Mouse (Mus musculus) lung, adult 2 months (tissue): ENCODE measurements around the gene Ccdc6.

Experiments
- CTCF ChIP-seq: fragments of 200-500 bp; IDR thresholded peaks from 2 replicates; pipeline ENCODE4 v1.5.1; 2011; ENCODE audit warnings: mild to moderate bottlenecking, low read length, control low read depth; ENCODE audit not compliant: insufficient read depth
- POLR2A ChIP-seq: fragments of 200-500 bp; IDR thresholded peaks from 2 replicates; pipeline ENCODE4 v1.6.1; 2011; ENCODE audit warnings: low read depth, mild to moderate bottlenecking, control low read depth, low read length, borderline replicate concordance; ENCODE audit errors: extremely low read depth

- TF ChIP-seq CTCF (no peak), POLR2A (no peak)
These were observed 27.6 kb upstream of the Ccdc6 start for GRCm38 (mm10) chr10:70069321-70069720.
